Mouse (Mus musculus) layer of hippocampus, postnatal 36 days (tissue): ENCODE results near the gene Crcp. TPM values are rescaled to one million over a fixed set of nuclear protein-coding genes. Genes with fewer than 3 reads are reported as not detected.
"Not testable (repeated sequence)": the region's sequence is repeated elsewhere in the genome, so short reads cannot be mapped to it uniquely, and the experiment has no call there.

ENCODE experiments used
- DNase-seq, 2 experiments: peaks; one replicate each; pipeline ENCODE4 v3.0.0; 2022
- total RNA-seq, 2 experiments: library from RNA; stranded (reverse); gene quantifications; 2 replicates each; pipeline ENCODE4 v1.2.3; 2021

Gene Crcp
- total RNA-seq, 2 experiments from 2014 or later = 37.0 to 38.2 TPM

- DNase-seq = peak; percentile 57 to 64
These were observed 5.1 kb upstream of the Crcp start for GRCm38 (mm10) chr5:130023767-130024539.

- no peak for DNase-seq
These were observed 2.0 kb upstream of the Crcp start for GRCm38 (mm10) chr5:130027134-130027533.

- DNase-seq = no peak
These were observed 1.4 kb upstream of the Crcp start for GRCm38 (mm10) chr5:130027696-130028095.

GRCm38 (mm10) chr5:130031410-130032390 lies 2.6 kb downstream of the Crcp start:
- no peak for DNase-seq

GRCm38 (mm10) chr5:130033869-130034268 lies 4.8 kb downstream of the Crcp start:
- DNase-seq = no peak

- DNase-seq = not testable (repeated sequence)
These were observed 7.2 kb downstream of the Crcp start for GRCm38 (mm10) chr5:130036300-130036699.

- peak in 1 of 2 experiments; percentile 26 for DNase-seq
These were observed 8.8 kb downstream of the Crcp start for GRCm38 (mm10) chr5:130037752-130038455.

- DNase-seq = no peak
These were observed 11.7 kb downstream of the Crcp start for GRCm38 (mm10) chr5:130040797-130041196.

GRCm38 (mm10) chr5:130041262-130041661 lies 12.2 kb downstream of the Crcp start:
- DNase-seq = no peak

GRCm38 (mm10) chr5:130043741-130044140 lies 14.7 kb downstream of the Crcp start:
- DNase-seq = no peak

- DNase-seq = peak; percentile 43 to 49
These were observed 15.2 kb downstream of the Crcp start for GRCm38 (mm10) chr5:130044201-130044695.

GRCm38 (mm10) chr5:130046100-130046499 lies 17.0 kb downstream of the Crcp start:
- no peak for DNase-seq

GRCm38 (mm10) chr5:130046589-130046988 lies 17.5 kb downstream of the Crcp start:
- no peak for DNase-seq

GRCm38 (mm10) chr5:130047013-130047412 lies 17.9 kb downstream of the Crcp start:
- DNase-seq = no peak

GRCm38 (mm10) chr5:130048786-130049520 lies 19.9 kb downstream of the Crcp start:
- DNase-seq = no peak

GRCm38 (mm10) chr5:130050416-130050815 lies 21.3 kb downstream of the Crcp start:
- DNase-seq = peak in 1 of 2 experiments; percentile 15

GRCm38 (mm10) chr5:130051073-130051860 lies 22.2 kb downstream of the Crcp start:
- no peak for DNase-seq

GRCm38 (mm10) chr5:130052510-130052909 lies 23.4 kb downstream of the Crcp start:
- no peak for DNase-seq

- DNase-seq = no peak
These were observed 23.9 kb downstream of the Crcp start for GRCm38 (mm10) chr5:130052955-130053354.

- no peak for DNase-seq
These were observed 26.6 kb downstream of the Crcp start for GRCm38 (mm10) chr5:130055688-130056087.

- DNase-seq = no peak
These were observed 27.2 kb downstream of the Crcp start for GRCm38 (mm10) chr5:130056303-130056702.
